In the genomic region with DNA sequence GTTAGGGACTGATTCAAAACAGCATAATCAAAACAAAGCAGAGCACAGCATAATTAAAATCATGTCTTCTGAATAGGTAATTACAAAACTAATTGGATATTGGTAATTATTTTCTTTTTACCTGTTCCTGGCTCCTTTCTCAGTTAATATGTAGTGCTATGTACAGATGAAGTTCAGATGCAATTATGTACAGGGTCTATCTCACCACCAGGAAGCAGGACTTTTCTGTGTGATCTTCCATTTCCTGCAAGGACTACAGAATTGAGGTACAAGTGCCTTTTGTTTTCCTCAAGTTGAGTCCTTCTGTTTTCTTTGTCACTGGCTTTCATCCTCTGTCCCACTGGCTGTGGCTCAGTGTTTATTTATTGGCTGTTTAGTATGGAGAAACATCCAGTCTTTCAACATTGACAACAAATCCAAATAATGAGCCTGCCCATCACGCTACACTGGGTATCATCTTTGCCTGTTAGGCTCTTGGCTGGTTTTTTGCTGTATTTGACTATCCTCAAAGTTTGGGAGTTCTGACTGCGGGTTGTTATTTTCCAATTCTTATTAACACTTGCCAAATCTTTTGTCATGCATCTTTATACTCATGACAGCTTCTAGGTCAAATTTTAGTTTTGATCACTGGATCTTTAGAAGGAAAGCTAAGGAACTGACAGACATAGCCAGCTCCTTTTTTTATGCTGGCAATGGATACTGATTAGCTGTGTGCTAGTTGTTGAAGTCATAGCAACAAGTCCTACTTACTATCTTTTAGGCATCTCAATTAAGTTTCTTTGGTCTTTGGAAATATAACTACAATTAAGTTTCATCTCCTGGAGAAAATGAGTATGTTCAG, we compare ENCODE assay signal across 26 mouse cellular contexts.
DNase-seq lines count a peak whose midpoint lies in the region; ATAC-seq lines count a peak whose summit lies in the region.
"Had no signal": no experiment of that assay in that cellular context is flagged by ENCODE, and none has a peak within 500 bp of the region (broad histone marks: within the 10 kb centered on the region; RNA-seq: fewer than 3 reads in every experiment).

No protein-coding gene starts in this region.

- no peaks in the 10 kb centered on the region for H3K4me1 ChIP-seq in hindbrain, embryonic 14.5 days (replicated peaks; ENCODE audit: control insufficient read depth, insufficient read depth, low read length)
- H3K4me1 ChIP-seq in hindbrain, embryonic 11.5 days (replicated peaks; ENCODE audit: control insufficient read depth, insufficient read depth, low read length), result no peaks in the 10 kb centered on the region
- H3K4me1 ChIP-seq in forebrain, embryonic 12.5 days, result no peaks in the 10 kb centered on the region
- no peaks in the 10 kb centered on the region for H3K4me1 ChIP-seq in forebrain, embryonic 15.5 days
- H3K4me1 ChIP-seq: embryonic facial prominence, embryonic 12.5 days; heart, embryonic 10.5 days; neural tube, embryonic 15.5 days had no signal

- ATAC-seq in hindbrain, embryonic 14.5 days (ENCODE audit: low FRiP score), result peak; percentile 48; the same call in 1 of the 2 replicates
- ATAC-seq in hindbrain, embryonic 11.5 days (ENCODE audit: low FRiP score), result no peak
- peak; percentile 84; the same call in 1 of the 2 replicates for ATAC-seq in forebrain, embryonic 12.5 days (ENCODE audit: low FRiP score)
- ATAC-seq in forebrain, embryonic 15.5 days (replicated peaks), result peak; percentile 83
- no peak for ATAC-seq in megakaryocyte, adult 5-6 weeks (ENCODE audit: poor library complexity, severe bottlenecking)
- ATAC-seq: activated CD4-positive, CD25-positive, alpha-beta regulatory T cell, adult 4 months; inflammation-experienced regulatory T-cells, adult 6 months; liver, postnatal 0 days; lung, postnatal 0 days had no signal

- H3K4me2 ChIP-seq in hindbrain, embryonic 14.5 days (replicated peaks), result no peak overlapping the region
- no peak overlapping the region for H3K4me2 ChIP-seq in hindbrain, embryonic 11.5 days (replicated peaks; ENCODE audit: low read depth, low read length)
- H3K4me2 ChIP-seq in forebrain, embryonic 12.5 days, result no peak overlapping the region
- no peak overlapping the region for H3K4me2 ChIP-seq in forebrain, embryonic 15.5 days (replicated peaks)
- H3K4me2 ChIP-seq: embryonic facial prominence, embryonic 12.5 days; midbrain, embryonic 11.5 days; neural tube, embryonic 15.5 days had no signal

- H3K36me3 ChIP-seq in hindbrain, embryonic 14.5 days (replicated peaks; ENCODE audit: control insufficient read depth, insufficient read depth), result no peaks in the 10 kb centered on the region
- no peaks in the 10 kb centered on the region for H3K36me3 ChIP-seq in hindbrain, embryonic 11.5 days (ENCODE audit: control insufficient read depth, insufficient read depth, low read length)
- H3K36me3 ChIP-seq in forebrain, embryonic 12.5 days (replicated peaks), result no peaks in the 10 kb centered on the region
- no peaks in the 10 kb centered on the region for H3K36me3 ChIP-seq in forebrain, embryonic 15.5 days
- H3K36me3 ChIP-seq: embryonic facial prominence, embryonic 12.5 days; heart, embryonic 10.5 days; neural tube, embryonic 15.5 days had no signal

- WGBS in hindbrain, embryonic 14.5 days, result 72% methylated on average over 2 of the region's 2 CpGs
- WGBS in hindbrain, embryonic 11.5 days, result 76% methylated on average over 2 of the region's 2 CpGs
- WGBS in forebrain, embryonic 12.5 days, result 56% methylated on average over 2 of the region's 2 CpGs
- 49% methylated on average over 2 of the region's 2 CpGs for WGBS in forebrain, embryonic 15.5 days

- no peak overlapping the region for H3K4me3 ChIP-seq in hindbrain, embryonic 14.5 days (replicated peaks; ENCODE audit: low read length)
- H3K4me3 ChIP-seq in hindbrain, embryonic 11.5 days (ENCODE audit: low read depth, low read length), result no peak overlapping the region
- H3K4me3 ChIP-seq in forebrain, embryonic 12.5 days (replicated peaks), result no peak overlapping the region
- no peak overlapping the region for H3K4me3 ChIP-seq in forebrain, embryonic 15.5 days
- H3K4me3 ChIP-seq: embryonic facial prominence, embryonic 12.5 days; erythroblast, embryonic 14.5 days; heart, embryonic 10.5 days; neural tube, embryonic 15.5 days had no signal

- no peaks in the 10 kb centered on the region for H3K27me3 ChIP-seq in hindbrain, embryonic 14.5 days (ENCODE audit: control insufficient read depth, insufficient read depth, low read length)
- no peaks in the 10 kb centered on the region for H3K27me3 ChIP-seq in hindbrain, embryonic 11.5 days (ENCODE audit: control insufficient read depth, insufficient read depth, low read length)
- H3K27me3 ChIP-seq in forebrain, embryonic 12.5 days, result no peaks in the 10 kb centered on the region
- no peaks in the 10 kb centered on the region for H3K27me3 ChIP-seq in forebrain, embryonic 15.5 days
- H3K27me3 ChIP-seq: embryonic facial prominence, embryonic 12.5 days; neural tube, embryonic 15.5 days had no signal

- intact Hi-C loops in left cerebral cortex, postnatal 4 days (cut with DNase I), result no loop called here

- DNase-seq in hindbrain, embryonic 14.5 days (ENCODE audit: low spot score), result no peak
- no peak for DNase-seq in hindbrain, embryonic 11.5 days (ENCODE audit: low spot score)
- peak; percentile 2 for DNase-seq in left cerebral cortex, postnatal 4 days
- DNase-seq in left cerebral cortex, adult 9 months (ENCODE audit: low spot score in 2 of 2), result no peak
- no peak for DNase-seq in spleen, postnatal 36 days (ENCODE audit: low spot score in 2 of 2)
- DNase-seq: adrenal gland, adult 8-10 months; gastrocnemius, postnatal 10 days; heart, postnatal 4 days; kidney, adult 18-20 months; kidney, postnatal 10 days; liver, postnatal 0 days; right cerebral cortex, postnatal 25 days; spleen, adult 18-20 months; thymus, postnatal 25 days had no signal

- H3K27ac ChIP-seq in hindbrain, embryonic 14.5 days, result no peak overlapping the region
- H3K27ac ChIP-seq in hindbrain, embryonic 11.5 days (ENCODE audit: low read depth, low read length), result no peak overlapping the region
- H3K27ac ChIP-seq in forebrain, embryonic 12.5 days, result no peak overlapping the region
- no peak overlapping the region for H3K27ac ChIP-seq in forebrain, embryonic 15.5 days (replicated peaks)
- H3K27ac ChIP-seq: embryonic facial prominence, embryonic 12.5 days; heart, embryonic 10.5 days; macrophage; neural tube, embryonic 15.5 days had no signal

- H3K9me3 ChIP-seq in hindbrain, embryonic 14.5 days (ENCODE audit: control insufficient read depth, low read length), result no peaks in the 10 kb centered on the region
- no peaks in the 10 kb centered on the region for H3K9me3 ChIP-seq in hindbrain, embryonic 11.5 days (ENCODE audit: control insufficient read depth, low read length)
- H3K9me3 ChIP-seq in forebrain, embryonic 12.5 days, result no peaks in the 10 kb centered on the region
- H3K9me3 ChIP-seq in forebrain, embryonic 15.5 days, result no peaks in the 10 kb centered on the region
- H3K9me3 ChIP-seq: embryonic facial prominence, embryonic 12.5 days; heart, embryonic 10.5 days; neural tube, embryonic 15.5 days had no signal

- no peak overlapping the region for H3K9ac ChIP-seq in hindbrain, embryonic 14.5 days
- H3K9ac ChIP-seq in hindbrain, embryonic 11.5 days (ENCODE audit: low read depth, low read length), result no peak overlapping the region
- no peak overlapping the region for H3K9ac ChIP-seq in forebrain, embryonic 12.5 days
- H3K9ac ChIP-seq in forebrain, embryonic 15.5 days (replicated peaks), result no peak overlapping the region
- H3K9ac ChIP-seq: embryonic facial prominence, embryonic 12.5 days; liver, postnatal 0 days; neural tube, embryonic 15.5 days had no signal

Comparison
In these comparisons a context has a peak if more than half of its experiments do, and no peak if none do; other contexts are left out.
1. ATAC-seq: peak in hindbrain, embryonic 14.5 days (single experiment), forebrain, embryonic 12.5 days (single experiment) and forebrain, embryonic 15.5 days (single experiment); none in hindbrain, embryonic 11.5 days (single experiment) and megakaryocyte, adult 5-6 weeks (single experiment).